Mouse (Mus musculus) ES-Bruce4 (cell line): Measurements from ENCODE around the gene Zdhhc7. TPM values are rescaled to one million over a fixed set of nuclear protein-coding genes. Genes with fewer than 3 reads are reported as not detected.

Source experiments
- H3K27ac ChIP-seq: 2 replicates; pipeline ENCODE4 v1.5.1; 2012; ENCODE audit warnings: low read length, inconsistent platforms; ENCODE audit not compliant: insufficient read depth
- H3K27me3 ChIP-seq: 2 replicates; pipeline ENCODE4 v1.6.1; 2012; ENCODE audit warnings: mild to moderate bottlenecking, low read length, inconsistent platforms; ENCODE audit not compliant: control insufficient read depth, poor library complexity, insufficient read depth, severe bottlenecking
- H3K36me3 ChIP-seq: 2 replicates; pipeline ENCODE4 v1.6.1; 2012; ENCODE audit warnings: inconsistent platforms, mild to moderate bottlenecking, low read length, moderate library complexity; ENCODE audit not compliant: control insufficient read depth, poor library complexity, insufficient read depth, severe bottlenecking
- H3K4me1 ChIP-seq: one replicate; pipeline ENCODE4 v1.8.1; 2011; ENCODE audit warnings: low read length; ENCODE audit not compliant: control insufficient read depth, insufficient read depth
- H3K4me3 ChIP-seq: 2 replicates; pipeline ENCODE4 v1.5.1; 2011; ENCODE audit warnings: low read depth, mild to moderate bottlenecking, low read length
- H3K9ac ChIP-seq: 2 replicates; pipeline ENCODE4 v1.6.1; 2012; ENCODE audit warnings: low read depth, mild to moderate bottlenecking, inconsistent platforms; ENCODE audit not compliant: poor library complexity, severe bottlenecking
- H3K9me3 ChIP-seq: replicated peaks from 2 replicates; pipeline ENCODE4 v1.6.1; 2012; ENCODE audit warnings: mild to moderate bottlenecking, low read length, inconsistent platforms; ENCODE audit not compliant: control insufficient read depth, poor library complexity, insufficient read depth, severe bottlenecking
- CTCF ChIP-seq: IDR thresholded peaks from one replicate; pipeline ENCODE4 v1.8.1; 2011; ENCODE audit warnings: low read depth, low read length
- EP300 ChIP-seq: IDR thresholded peaks from 2 replicates; pipeline ENCODE4 v1.6.1; 2011; ENCODE audit warnings: low read depth, low read length; ENCODE audit not compliant: insufficient read depth
- POLR2A ChIP-seq: IDR thresholded peaks from one replicate; pipeline ENCODE4 v1.8.1; 2011; ENCODE audit warnings: low read length; ENCODE audit not compliant: insufficient read depth
- polyA plus RNA-seq: library from polyadenylated mRNA; stranded (reverse); fragments of >200 nt; gene quantifications from 2 replicates; pipeline ENCODE4 v1.2.4, GENCODE M21; 2011; ENCODE audit warnings: low read depth; ENCODE audit not compliant: missing spikeins, insufficient read depth, insufficient read length

The Zdhhc7 gene
- polyA plus RNA-seq = 15.7 and 17.1 TPM in 2 replicates

GRCm38 (mm10) chr8:120101068-120101972, at the start of gene Zdhhc7:
Gene Zdhhc7, minus strand, starts transcription at chr8:120101482.
- Histone ChIP-seq H3K9me3 (no peaks in the 10 kb centered on the region), H3K9ac (peak within 1 kb of the TSS; percentile 93), H3K27ac (no peak within 1 kb of the TSS), H3K4me3 (peak within 1 kb of the TSS; percentile 91), H3K36me3 (no peaks in the 10 kb centered on the region), H3K27me3 (no peaks in the 10 kb centered on the region), H3K4me1 (no peaks in the 10 kb centered on the region)
- no peak for TF ChIP-seq EP300
- no peak for TF ChIP-seq CTCF
- TF ChIP-seq POLR2A = no peak

GRCm38 (mm10) chr8:120150028-120150427, 48.7 kb upstream of the Zdhhc7 start:
- TF ChIP-seq CTCF (no peak), POLR2A (no peak), EP300 (no peak)
- no peak overlapping the region for H3K4me3 ChIP-seq
- no peak overlapping the region for H3K27ac ChIP-seq

GRCm38 (mm10) chr8:120146051-120146450, 44.8 kb upstream of the Zdhhc7 start:
- no peaks in the 10 kb centered on the region for H3K27me3 ChIP-seq
- no peak overlapping the region for H3K27ac ChIP-seq
- TF ChIP-seq CTCF (no peak), POLR2A (no peak), EP300 (no peak)

More at GRCm38 (mm10) chr8:120150028-120150427, 48.7 kb upstream of the Zdhhc7 start:
- Histone ChIP-seq H3K9ac (no peak overlapping the region), H3K9me3 (no peaks in the 10 kb centered on the region), H3K36me3 (no peaks in the 10 kb centered on the region), H3K4me1 (no peaks in the 10 kb centered on the region), H3K27me3 (no peaks in the 10 kb centered on the region)

GRCm38 (mm10) chr8:120144652-120145301, 43.5 kb upstream of the Zdhhc7 start:
- H3K9me3 ChIP-seq = no peaks in the 10 kb centered on the region
- H3K36me3 ChIP-seq = no peaks in the 10 kb centered on the region
- no peak overlapping the region for H3K4me3 ChIP-seq
- no peaks in the 10 kb centered on the region for H3K4me1 ChIP-seq
- TF ChIP-seq EP300 = no peak
- no peak for TF ChIP-seq CTCF
- no peak for TF ChIP-seq POLR2A
- H3K9ac ChIP-seq = no peak overlapping the region
- no peak overlapping the region for H3K27ac ChIP-seq
- no peaks in the 10 kb centered on the region for H3K27me3 ChIP-seq

More at GRCm38 (mm10) chr8:120146051-120146450, 44.8 kb upstream of the Zdhhc7 start:
- no peak overlapping the region for H3K4me3 ChIP-seq
- H3K4me1 ChIP-seq = no peaks in the 10 kb centered on the region
- no peaks in the 10 kb centered on the region for H3K36me3 ChIP-seq
- H3K9ac ChIP-seq = no peak overlapping the region
- no peaks in the 10 kb centered on the region for H3K9me3 ChIP-seq

GRCm38 (mm10) chr8:120143911-120144651, 42.8 kb upstream of the Zdhhc7 start:
- H3K4me1 ChIP-seq = no peaks in the 10 kb centered on the region
- TF ChIP-seq POLR2A (no peak), CTCF (no peak), EP300 (no peak)
- H3K36me3 ChIP-seq = no peaks in the 10 kb centered on the region
- no peak overlapping the region for H3K9ac ChIP-seq
- no peaks in the 10 kb centered on the region for H3K9me3 ChIP-seq
- H3K27me3 ChIP-seq = no peaks in the 10 kb centered on the region
- no peak overlapping the region for H3K27ac ChIP-seq
- no peak overlapping the region for H3K4me3 ChIP-seq
